Mouse (Mus musculus) monocyte, adult 2 months (primary cell): ENCODE results near the gene Gnb3.
"Not testable (repeated sequence)": the region's sequence is repeated elsewhere in the genome, so short reads cannot be mapped to it uniquely, and the experiment has no call there.

Experiments
- DNase-seq, 2 experiments: peaks; one replicate each; pipeline ENCODE4 v3.0.0; 2022; ENCODE audit warnings: low spot score in 2 of 2, low read depth in 1 of 2

The Gnb3 gene

GRCm38 (mm10) chr6:124816611-124817010 is 23.5 kb downstream of the Gnb3 start:
- DNase-seq, result no peak

- DNase-seq, result no peak
These were observed 25.0 kb downstream of the Gnb3 start for GRCm38 (mm10) chr6:124814858-124815774.

- no peak for DNase-seq
These were observed 25.6 kb downstream of the Gnb3 start for GRCm38 (mm10) chr6:124814448-124814847.

GRCm38 (mm10) chr6:124813933-124814332 is 26.1 kb downstream of the Gnb3 start, which contains the start of gene Tpi1:
TSS of gene Tpi1 (minus strand) at chr6:124814296.
- peak; percentile 79 to 85 for DNase-seq

DNA sequence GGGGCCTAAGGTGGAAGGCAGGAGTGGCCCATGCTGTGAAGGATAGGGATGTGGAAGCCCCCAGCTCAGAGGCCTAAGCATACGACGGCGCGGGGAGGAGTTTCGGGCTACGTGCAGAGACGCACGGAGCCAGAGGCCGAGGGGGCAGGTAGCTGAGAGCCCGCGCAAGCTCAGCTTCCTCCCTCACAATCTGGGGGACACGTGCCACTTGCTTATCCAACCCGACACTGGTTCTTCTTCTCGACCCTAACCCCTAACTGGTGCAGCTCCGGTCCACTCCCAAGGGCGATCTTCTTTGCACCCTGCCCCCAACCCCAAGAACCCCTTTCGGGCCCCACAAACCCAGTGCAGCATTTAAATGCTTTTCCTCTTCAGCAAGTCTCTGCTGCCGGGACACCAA is 26.6 kb downstream of the Gnb3 start:
- no peak for DNase-seq

GRCm38 (mm10) chr6:124812848-124813247 is 27.2 kb downstream of the Gnb3 start:
- no peak for DNase-seq

DNA sequence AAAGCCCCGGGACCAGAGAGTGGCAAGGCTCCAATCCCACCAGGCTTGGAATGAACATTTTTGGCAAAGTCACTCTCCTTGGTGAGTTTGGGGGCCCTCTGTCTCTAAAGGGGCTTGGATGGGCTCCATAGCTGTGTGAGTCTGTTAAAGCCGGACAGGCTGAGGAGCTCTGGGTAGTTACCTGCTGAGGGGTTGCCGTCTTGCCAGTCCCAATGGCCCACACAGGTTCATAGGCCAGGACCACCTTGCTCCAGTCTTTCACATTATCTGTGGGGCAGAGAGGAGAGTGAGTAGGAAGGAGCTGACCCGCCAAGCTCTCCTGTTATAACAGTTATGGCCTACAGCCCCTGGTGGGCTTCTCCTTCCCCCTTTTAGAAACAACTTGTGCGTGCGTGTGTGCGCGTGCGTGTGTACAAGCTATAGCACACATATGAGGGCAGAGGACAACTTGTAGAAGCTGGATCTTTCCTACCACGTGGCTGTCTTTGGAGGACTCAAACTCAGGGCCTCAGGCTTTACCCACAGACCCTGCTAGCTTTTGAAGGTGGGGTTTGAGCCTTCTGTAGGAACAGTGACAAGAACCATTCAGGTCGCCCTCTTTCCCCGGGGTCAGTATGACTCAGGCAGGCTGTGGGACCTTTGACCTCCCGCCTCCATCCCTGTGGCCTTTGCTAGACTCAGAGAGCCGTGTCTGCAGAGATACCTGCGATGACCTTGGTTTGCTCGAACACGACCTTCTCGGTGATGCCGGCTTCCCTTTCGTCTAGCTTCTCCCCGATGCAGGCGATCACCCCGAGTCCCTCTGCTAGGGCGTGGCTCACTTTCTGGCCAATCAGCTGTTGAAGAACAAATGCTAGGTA is 28.1 kb downstream of the Gnb3 start:
- no peak for DNase-seq

GRCm38 (mm10) chr6:124811403-124811665 is 28.7 kb downstream of the Gnb3 start:
- DNase-seq, result no peak

DNA sequence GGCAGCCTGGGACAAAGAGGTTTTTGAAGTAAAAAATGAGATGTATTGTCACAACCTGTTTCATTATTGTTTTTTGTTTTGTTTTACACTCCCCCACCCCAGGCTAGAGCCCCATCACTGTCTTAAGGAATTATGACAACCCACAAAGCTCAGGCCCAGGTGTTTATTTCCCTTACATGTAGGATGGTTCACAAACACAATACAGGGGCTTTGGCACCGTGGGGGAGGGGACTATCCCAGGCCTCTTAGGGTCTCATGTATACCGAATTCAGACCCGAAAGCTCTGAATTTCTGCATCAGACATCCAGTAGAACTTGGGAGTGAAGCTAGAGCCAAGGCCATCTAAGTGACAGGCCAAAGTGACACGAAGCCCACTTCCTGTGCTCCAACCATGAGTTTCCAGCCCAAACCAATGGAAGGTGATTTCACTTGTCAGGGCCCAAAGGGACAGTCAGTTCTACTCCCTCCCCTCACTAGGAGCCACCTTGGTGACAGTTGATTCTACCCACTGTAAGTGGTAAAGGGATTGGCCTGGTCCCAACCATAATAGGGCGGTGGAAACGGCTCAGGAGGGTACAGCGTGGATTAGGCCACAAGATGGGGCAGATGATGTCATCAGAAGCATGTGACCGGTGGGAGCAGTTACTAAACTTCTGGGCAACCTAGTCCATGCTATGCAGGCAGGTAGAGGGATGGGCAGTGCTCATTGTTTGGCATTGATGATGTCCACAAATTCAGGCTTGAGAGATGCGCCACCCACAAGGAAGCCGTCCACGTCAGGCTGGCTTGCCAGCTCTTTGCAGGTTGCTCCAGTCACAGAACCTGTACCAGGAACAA is 29.3 kb downstream of the Gnb3 start:
- not testable (repeated sequence) for DNase-seq

- no peak for DNase-seq
These were observed 30.1 kb downstream of the Gnb3 start for GRCm38 (mm10) chr6:124809775-124810538.

DNA sequence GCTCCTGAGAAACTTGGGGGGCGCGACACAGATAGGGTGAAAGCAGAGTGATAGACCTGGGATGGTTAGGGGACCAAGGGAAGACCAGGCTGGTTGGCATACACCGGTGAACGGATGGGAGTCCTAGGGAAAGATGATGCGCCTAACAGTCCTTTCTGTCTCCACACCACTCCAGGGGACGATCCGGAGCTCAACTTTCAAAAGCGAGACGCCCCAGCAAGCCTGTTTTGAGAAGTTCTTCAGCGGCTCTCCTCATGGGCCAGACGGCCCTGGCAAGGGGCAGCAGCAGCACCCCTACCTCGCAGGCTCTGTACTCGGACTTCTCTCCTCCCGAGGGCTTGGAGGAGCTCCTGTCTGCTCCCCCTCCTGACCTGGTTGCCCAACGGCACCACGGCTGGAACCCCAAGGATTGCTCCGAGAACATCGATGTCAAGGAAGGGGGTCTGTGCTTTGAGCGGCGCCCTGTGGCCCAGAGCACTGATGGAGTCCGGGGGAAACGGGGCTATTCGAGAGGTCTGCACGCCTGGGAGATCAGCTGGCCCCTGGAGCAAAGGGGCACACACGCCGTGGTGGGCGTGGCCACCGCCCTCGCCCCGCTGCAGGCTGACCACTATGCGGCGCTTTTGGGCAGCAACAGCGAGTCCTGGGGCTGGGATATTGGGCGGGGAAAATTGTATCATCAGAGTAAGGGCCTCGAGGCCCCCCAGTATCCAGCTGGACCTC is 30.9 kb downstream of the Gnb3 start:
- DNase-seq, result peak in 1 of 2 experiments; percentile 70

DNA sequence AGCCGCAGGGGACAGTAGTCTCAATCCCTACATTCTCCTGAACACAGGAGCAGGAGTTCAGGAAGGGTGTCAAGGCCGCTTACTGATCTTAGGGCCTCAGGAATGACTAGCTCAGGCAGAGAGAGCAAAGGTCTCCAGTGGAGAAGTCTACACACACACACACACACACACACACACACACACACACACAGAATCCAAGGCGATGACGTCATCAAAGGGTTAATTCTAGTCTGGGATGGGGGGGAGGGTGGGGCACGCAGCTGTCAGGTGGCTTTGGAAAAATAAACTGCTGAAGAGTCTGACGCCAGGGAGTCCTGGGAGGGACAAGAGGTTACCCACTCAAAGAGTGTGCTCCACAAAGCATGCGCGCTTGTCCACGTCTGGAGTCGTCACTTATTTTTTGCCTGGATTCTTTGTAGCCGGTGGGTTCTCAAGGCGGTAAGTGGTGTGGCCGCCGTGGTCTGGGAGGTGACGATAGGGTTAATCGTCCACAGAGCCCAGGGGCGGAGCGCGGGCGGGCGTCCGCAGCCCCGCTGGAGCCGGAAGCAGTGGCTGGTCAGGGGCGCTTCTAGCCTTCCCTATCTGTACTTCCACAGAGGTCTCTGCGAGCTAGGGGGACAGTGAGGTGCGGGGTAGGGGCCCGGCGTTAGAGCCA is 31.6 kb downstream of the Gnb3 start, which contains the start of gene Spsb2:
Gene Spsb2, plus strand, starts transcription at position 304 of the 655 bp plus-strand sequence.
- DNase-seq, result no peak

GRCm38 (mm10) chr6:124807986-124808357 is 32.1 kb downstream of the Gnb3 start:
- no peak for DNase-seq

- no peak for DNase-seq
These were observed 32.7 kb downstream of the Gnb3 start for GRCm38 (mm10) chr6:124807366-124807765.

GRCm38 (mm10) chr6:124806446-124807140 is 33.5 kb downstream of the Gnb3 start:
- DNase-seq, result no peak

- peak; percentile 80 to 88 for DNase-seq
These were observed 34.4 kb downstream of the Gnb3 start for GRCm38 (mm10) chr6:124805341-124806321.

DNA sequence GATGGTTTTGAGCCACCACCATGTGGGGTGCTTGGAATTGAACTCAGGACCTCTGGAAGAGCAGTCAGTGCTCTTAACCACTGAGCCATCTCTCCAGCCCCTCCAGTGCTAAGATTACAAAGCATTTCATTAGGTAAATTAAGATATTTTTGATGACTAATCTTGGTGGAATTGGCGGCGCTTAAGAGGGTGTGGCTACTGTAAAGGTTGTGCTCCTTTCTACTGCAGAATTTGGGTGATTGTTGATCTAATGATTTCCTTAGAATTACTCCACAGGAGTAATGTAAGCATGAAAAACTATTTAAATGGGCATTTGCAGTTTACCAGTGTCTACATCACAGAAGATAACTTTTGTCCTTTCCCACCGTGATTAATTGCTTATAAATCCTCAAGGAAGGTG is 35.7 kb downstream of the Gnb3 start:
- DNase-seq, result no peak
